ENCODE assay signal across 1 mouse cellular context in genomic region chr15:77077906-77078305, GRCm38 (mm10).
TF ChIP-seq lines count a peak whose summit lies in the region.

No protein-coding gene starts in this region.

TF ChIP-seq in myocyte, 11 proteins besides CTCF, POLR2A, EP300 and RAD21:
- no peak for TF ChIP-seq TCF3 (IDR thresholded peaks at IDR 0.05; ENCODE audit: insufficient read length, low read depth)
- TF ChIP-seq POLR2AphosphoS2 (IDR thresholded peaks at IDR 0.05; ENCODE audit: insufficient read length, low read depth), result peak; percentile 32
- no peak for TF ChIP-seq E2F4 (IDR thresholded peaks at IDR 0.05; ENCODE audit: insufficient read depth)
